Mouse (Mus musculus) cortical plate, adult 2 months (tissue): ENCODE data around the gene Tubgcp6.

Experiments
- CTCF ChIP-seq: fragments of 200-500 bp; IDR thresholded peaks from 2 replicates; pipeline ENCODE4 v1.5.1; 2011; ENCODE audit warnings: mild to moderate bottlenecking, control low read depth, low read length; ENCODE audit not compliant: insufficient read depth; ENCODE audit errors: extremely low read depth
- POLR2A ChIP-seq: fragments of 200-500 bp; IDR thresholded peaks from 2 replicates; pipeline ENCODE4 v1.6.1; 2011; ENCODE audit warnings: mild to moderate bottlenecking, low read length, control low read depth; ENCODE audit not compliant: insufficient read depth; ENCODE audit errors: extremely low read depth

- TF ChIP-seq CTCF, result no peak
- no peak for TF ChIP-seq POLR2A
Measured at GRCm38 (mm10) chr15:89084826-89085225, 38.1 kb downstream of the Tubgcp6 start.
